Mouse (Mus musculus): ENCODE measurements around the gene Tmem28.

DNA sequence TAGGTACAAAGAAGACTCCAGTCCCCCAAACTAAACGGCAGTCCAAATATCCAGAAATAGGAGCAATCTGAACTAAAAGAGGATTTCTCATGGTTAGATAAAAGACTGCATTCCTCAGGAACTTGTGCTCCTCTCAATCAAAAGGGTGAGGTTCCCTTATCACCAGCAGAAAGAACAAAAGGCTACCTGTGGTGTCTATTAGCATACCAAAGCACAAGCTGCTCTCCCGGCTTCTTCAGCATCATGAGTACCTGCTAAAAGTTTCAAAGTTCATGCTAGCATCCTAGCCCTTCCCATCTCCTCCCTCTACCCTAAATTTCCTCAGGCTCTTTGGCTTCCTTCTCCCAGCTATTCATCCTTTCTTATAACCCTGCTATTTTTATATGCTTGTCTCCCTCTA, 62.6 kb downstream of the Tmem28 start:
- TF ChIP-seq CTCF (IDR thresholded peaks at IDR 0.05; ENCODE audit: low read depth), result no peak
- TF ChIP-seq EP300 (IDR thresholded peaks at IDR 0.05; ENCODE audit: low read depth), result no peak
